Comparison of ENCODE assay signal across 28 mouse cellular contexts in genomic region chr13:4465641-4466040, GRCm38 (mm10). TPM values are rescaled to one million over a fixed set of nuclear protein-coding genes. Genes with fewer than 3 reads are reported as not detected.
A peak's percentile ranks its signal among the peaks of the same experiment; 100 is the strongest.
DNase-seq lines count a peak whose midpoint lies in the region; ATAC-seq lines count a peak whose summit lies in the region.
"Had no signal": no experiment of that assay in that cellular context is flagged by ENCODE, and none has a peak within 500 bp of the region (broad histone marks: within the 10 kb centered on the region; RNA-seq: fewer than 3 reads in every experiment).

No protein-coding gene starts in this region.

- ATAC-seq in cerebellum, adult (ENCODE audit: insufficient number of reproducible peaks, low FRiP score, low TSS enrichment): no peak
- ATAC-seq: activated CD4-positive, CD25-positive, alpha-beta regulatory T cell, adult 4 months; CD4-positive, CD25-positive, alpha-beta regulatory T cell, adult 4 months; Patski had no signal

- intact Hi-C loops in heart, postnatal 25 days (cut with DNase I): no loop called here

- DNase-seq in ES-CJ7 (ENCODE audit: low read depth, low spot score) (peak; percentile 46), R1 (ENCODE audit: low read depth, low spot score) (peak; percentile 63), ZHBTc4 (ENCODE audit: low read depth, low spot score) (peak; percentile 52)
- no peak for DNase-seq in kidney, adult 18-20 months
- no peak for DNase-seq in heart, postnatal 25 days (ENCODE audit: low spot score)
- DNase-seq: adrenal gland, adult 2 months; adrenal gland, adult 8-10 months; adrenal gland, postnatal 10 days; adrenal gland, postnatal 14 days; adrenal gland, postnatal 25 days; adrenal gland, postnatal 36 days; B cell, adult 2 months; cerebellum, adult 11 months; cerebellum, adult 11-12 months; cerebellum, adult 18-20 months; cerebellum, adult 2 months; cerebellum, adult 8-10 months; cerebellum, adult 9-10 months; cerebellum, adult 9-11 months had no signal

RNA-seq across cellular contexts. Expression of gene Akr1c6, which starts 31.5 kb away (rescaled TPM):
- total RNA-seq in heart, postnatal 25 days (2021): not detected
- total RNA-seq: adrenal gland, adult 18-20 months; adrenal gland, postnatal 25 days; adrenal gland, postnatal 36 days; CH12.LX; ES-E14; G1E; MEL had no signal

RNA-seq across cellular contexts. Expression of gene Akr1c20, which starts 57.5 kb away (rescaled TPM):
- not detected for total RNA-seq in heart, postnatal 25 days (2021)
- total RNA-seq: adrenal gland, postnatal 25 days; CH12.LX; ES-E14; G1E; MEL had no signal

Comparison
In these comparisons a context has a peak if more than half of its experiments do, and no peak if none do; other contexts are left out.
1. DNase-seq: peak in ES-CJ7 (single experiment), R1 (single experiment) and ZHBTc4 (single experiment); none in kidney, adult 18-20 months (single experiment) and heart, postnatal 25 days (single experiment).